Mouse (Mus musculus) hindbrain, embryonic 16.5 days (tissue): Measurements from ENCODE around the gene Hexim2. TPM values are rescaled to one million over a fixed set of nuclear protein-coding genes. Genes with fewer than 3 reads are reported as not detected.

Experiments used
- ATAC-seq: fragments of 200-750 bp; cut with Nextera tagmentation; 2 replicates; pipeline ENCODE4 v1.8.0; 2017; ENCODE audit warnings: moderate TSS enrichment, moderate library complexity
- H3K27ac ChIP-seq: fragments of 300-500 bp; sonication (generic); 2 replicates; pipeline ENCODE4 v1.5.1; 2014; ENCODE audit warnings: low read depth, mild to moderate bottlenecking, control low read depth, low read length, moderate library complexity
- H3K27me3 ChIP-seq: fragments of 300-500 bp; sonication (generic); replicated peaks from 2 replicates; pipeline ENCODE4 v1.6.1; 2014; ENCODE audit warnings: low read length; ENCODE audit not compliant: control insufficient read depth, insufficient read depth
- H3K36me3 ChIP-seq: fragments of 300-500 bp; sonication (generic); 2 replicates; pipeline ENCODE4 v1.6.1; 2014; ENCODE audit warnings: mild to moderate bottlenecking, low read length, moderate library complexity, mixed read lengths; ENCODE audit not compliant: control insufficient read depth, insufficient read depth
- H3K4me1 ChIP-seq: fragments of 300-500 bp; sonication (generic); 2 replicates; pipeline ENCODE4 v1.6.1; 2014; ENCODE audit warnings: low read depth, low read length; ENCODE audit not compliant: control insufficient read depth, insufficient read depth
- H3K4me2 ChIP-seq: fragments of 300-500 bp; sonication (generic); 2 replicates; pipeline ENCODE4 v1.6.1; 2014; ENCODE audit warnings: mild to moderate bottlenecking, low read length, control low read depth, moderate library complexity
- H3K4me3 ChIP-seq: fragments of 300-500 bp; sonication (generic); 2 replicates; pipeline ENCODE4 v1.5.1; 2014; ENCODE audit warnings: mild to moderate bottlenecking, low read length, control low read depth, moderate library complexity
- H3K9ac ChIP-seq: fragments of 300-500 bp; sonication (generic); 2 replicates; pipeline ENCODE4 v1.6.1; 2014; ENCODE audit warnings: low read depth, mild to moderate bottlenecking, control low read depth, low read length, moderate library complexity
- H3K9me3 ChIP-seq: fragments of 300-500 bp; sonication (generic); 2 replicates; pipeline ENCODE4 v1.6.1; 2014; ENCODE audit warnings: mild to moderate bottlenecking, low read length, moderate library complexity; ENCODE audit not compliant: control insufficient read depth
- WGBS: fragments of 180-500 bp; shearing (Covaris S2); extraction: QIAGEN DNeasy Blood & Tissue Kit; methylation state at CpG from one replicate; pipeline ENCODE4 v1.1.7; 2014; 5-methylcytosine and 5-hydroxymethylcytosine counted together
- polyA plus RNA-seq: library from polyadenylated mRNA; unstranded; fragments of >200 nt; fragmentation: Nextera tagmentation; extraction: Ambion mirVana; gene quantifications from 2 replicates; pipeline ENCODE4 v1.2.1, GENCODE M21; 2015

Gene Hexim2
- polyA plus RNA-seq = 27.7 and 30.2 TPM in 2 replicates

GRCm38 (mm10) chr11:103131701-103132575 is at the start of gene Hexim2:
Gene Hexim2 (plus strand): TSS chr11:103132429.
- peak within 1 kb of the TSS; percentile 99 for H3K9ac ChIP-seq
- H3K27ac ChIP-seq = peak within 1 kb of the TSS; percentile 99
- peaks cover 21% of the 10 kb centered on the region for H3K4me1 ChIP-seq
- no peaks in the 10 kb centered on the region for H3K27me3 ChIP-seq
- H3K36me3 ChIP-seq = no peaks in the 10 kb centered on the region
- H3K9me3 ChIP-seq = no peaks in the 10 kb centered on the region
- under 1% methylated on average over 39 of the region's 39 CpGs for WGBS
- peak within 1 kb of the TSS; percentile 89 for H3K4me3 ChIP-seq
- peak; percentile 65 for ATAC-seq
- peak within 1 kb of the TSS; percentile 89 for H3K4me2 ChIP-seq

GRCm38 (mm10) chr11:103093306-103093705 is 38.9 kb upstream of the Hexim2 start:
- Histone ChIP-seq H3K4me3 (no peak overlapping the region), H3K9me3 (no peaks in the 10 kb centered on the region), H3K9ac (no peak overlapping the region), H3K27ac (no peak overlapping the region), H3K36me3 (no peaks in the 10 kb centered on the region), H3K4me1 (no peaks in the 10 kb centered on the region), H3K27me3 (no peaks in the 10 kb centered on the region), H3K4me2 (no peak overlapping the region)
- 96% methylated on average over 7 of the region's 7 CpGs for WGBS
- no peak for ATAC-seq

GRCm38 (mm10) chr11:103093862-103094833 is 38.1 kb upstream of the Hexim2 start:
- H3K4me1 ChIP-seq = no peaks in the 10 kb centered on the region
- H3K9me3 ChIP-seq = no peaks in the 10 kb centered on the region
- H3K27ac ChIP-seq = no peak overlapping the region
- 77% methylated on average over 20 of the region's 20 CpGs for WGBS
- no peak for ATAC-seq
- H3K27me3 ChIP-seq = no peaks in the 10 kb centered on the region
- H3K36me3 ChIP-seq = no peaks in the 10 kb centered on the region
- H3K4me3 ChIP-seq = no peak overlapping the region
- H3K4me2 ChIP-seq = no peak overlapping the region
- H3K9ac ChIP-seq = no peak overlapping the region

GRCm38 (mm10) chr11:103095107-103095670 is 37.0 kb upstream of the Hexim2 start:
- Histone ChIP-seq H3K27ac (no peak overlapping the region), H3K9ac (no peak overlapping the region), H3K4me2 (no peak overlapping the region), H3K27me3 (0 out of 2 replicates have a peak, but pooled peaks cover 6% of the 10 kb centered on the region), H3K9me3 (no peaks in the 10 kb centered on the region), H3K36me3 (no peaks in the 10 kb centered on the region), H3K4me3 (no peak overlapping the region), H3K4me1 (no peaks in the 10 kb centered on the region)
- WGBS = 55% methylated on average over 9 of the region's 9 CpGs
- no peak for ATAC-seq

GRCm38 (mm10) chr11:103095801-103096200 is 36.4 kb upstream of the Hexim2 start:
- ATAC-seq = no peak
- WGBS = 93% methylated on average over 6 of the region's 6 CpGs
- Histone ChIP-seq H3K9me3 (no peaks in the 10 kb centered on the region), H3K4me2 (no peak overlapping the region), H3K9ac (no peak overlapping the region), H3K4me1 (no peaks in the 10 kb centered on the region; the same call in 1 of the 2 replicates), H3K36me3 (no peaks in the 10 kb centered on the region), H3K27me3 (peaks cover 9% of the 10 kb centered on the region; the same call in 1 of the 2 replicates), H3K4me3 (no peak overlapping the region), H3K27ac (no peak overlapping the region)

GRCm38 (mm10) chr11:103096979-103097894 is 35.0 kb upstream of the Hexim2 start:
- Histone ChIP-seq H3K27me3 (peaks cover 9% of the 10 kb centered on the region; the same call in 1 of the 2 replicates), H3K27ac (no peak overlapping the region), H3K9me3 (no peaks in the 10 kb centered on the region), H3K4me2 (no peak overlapping the region), H3K36me3 (no peaks in the 10 kb centered on the region), H3K4me1 (peaks cover 7% of the 10 kb centered on the region), H3K4me3 (no peak overlapping the region), H3K9ac (no peak overlapping the region)
- no peak for ATAC-seq
- WGBS = 36% methylated on average over 22 of the region's 22 CpGs

- H3K36me3 ChIP-seq = no peaks in the 10 kb centered on the region
- H3K9me3 ChIP-seq = no peaks in the 10 kb centered on the region
- H3K4me1 ChIP-seq = peaks cover 16% of the 10 kb centered on the region
- no peak overlapping the region for H3K4me2 ChIP-seq
- no peak for ATAC-seq
- 65% methylated on average over 11 of the region's 11 CpGs for WGBS
- H3K9ac ChIP-seq = no peak overlapping the region
- peaks cover 9% of the 10 kb centered on the region; the same call in 1 of the 2 replicates for H3K27me3 ChIP-seq
- no peak overlapping the region for H3K27ac ChIP-seq
- no peak overlapping the region for H3K4me3 ChIP-seq
Observed at GRCm38 (mm10) chr11:103098531-103099190, 33.6 kb upstream of the Hexim2 start.
